Comparison of ENCODE assay signal across 7 mouse cellular contexts in genomic region chr8:125995101-125995986, GRCm38 (mm10). TPM values are rescaled to one million over a fixed set of nuclear protein-coding genes. Genes with fewer than 3 reads are reported as not detected.
A peak's percentile ranks its signal among the peaks of the same experiment; 100 is the strongest.
DNase-seq lines count a peak whose midpoint lies in the region; ATAC-seq lines count a peak whose summit lies in the region.

Gene Kcnk1, plus strand, starts transcription at chr8:125995170.

- peak within 1 kb of the TSS; percentile 61 for H3K9ac ChIP-seq in kidney, embryonic 14.5 days (ENCODE audit: low read depth, low read length)
- peak within 1 kb of the TSS; percentile 79 for H3K9ac ChIP-seq in limb, embryonic 13.5 days
- peak within 1 kb of the TSS; percentile 81 for H3K9ac ChIP-seq in midbrain, embryonic 16.5 days (ENCODE audit: low read depth, low read length)

- under 1% methylated on average over 67 of the region's 73 CpGs for WGBS in kidney, embryonic 14.5 days
- under 1% methylated on average over 73 of the region's 73 CpGs for WGBS in limb, embryonic 13.5 days
- WGBS in midbrain, embryonic 16.5 days: under 1% methylated on average over 72 of the region's 73 CpGs

- H3K27ac ChIP-seq in kidney, embryonic 14.5 days (ENCODE audit: low read depth, low read length): peak within 1 kb of the TSS; percentile 81
- peak within 1 kb of the TSS; percentile 76 for H3K27ac ChIP-seq in limb, embryonic 13.5 days
- H3K27ac ChIP-seq in midbrain, embryonic 16.5 days (ENCODE audit: low read length): peak within 1 kb of the TSS; percentile 86

- peak; percentile 87 for ATAC-seq in kidney, embryonic 14.5 days (ENCODE audit: low FRiP score, low TSS enrichment)
- ATAC-seq in limb, embryonic 13.5 days (ENCODE audit: low FRiP score, low read depth): peak; percentile 67
- peak; percentile 83 for ATAC-seq in midbrain, embryonic 16.5 days

- peaks cover 6% of the 10 kb centered on the region for H3K4me1 ChIP-seq in kidney, embryonic 14.5 days (ENCODE audit: control insufficient read depth, insufficient read depth, low read length)
- H3K4me1 ChIP-seq in limb, embryonic 13.5 days: peaks cover 53% of the 10 kb centered on the region
- H3K4me1 ChIP-seq in midbrain, embryonic 16.5 days (ENCODE audit: control insufficient read depth, insufficient read depth, low read length): peaks cover 21% of the 10 kb centered on the region

- peaks cover 30% of the 10 kb centered on the region for H3K27me3 ChIP-seq in kidney, embryonic 14.5 days (ENCODE audit: control insufficient read depth, insufficient read depth, low read length)
- peaks cover 53% of the 10 kb centered on the region for H3K27me3 ChIP-seq in limb, embryonic 13.5 days
- H3K27me3 ChIP-seq in midbrain, embryonic 16.5 days (ENCODE audit: control insufficient read depth, insufficient read depth, low read depth, low read length): peaks cover 9% of the 10 kb centered on the region; the same call in 1 of the 2 replicates

- peak within 1 kb of the TSS; percentile 80 for H3K4me2 ChIP-seq in kidney, embryonic 14.5 days (replicated peaks; ENCODE audit: low read depth, low read length)
- peak within 1 kb of the TSS; percentile 89 for H3K4me2 ChIP-seq in limb, embryonic 13.5 days (replicated peaks)
- H3K4me2 ChIP-seq in midbrain, embryonic 16.5 days (ENCODE audit: low read length): peak within 1 kb of the TSS; percentile 79

- DNase-seq in adrenal gland, postnatal 10 days: peak; percentile 40
- DNase-seq in cerebellum, adult 9-11 months: peak; percentile 92
- DNase-seq in frontal cortex, postnatal 10 days (ENCODE audit: low spot score in 2 of 2): peak; percentile 48 to 56
- DNase-seq in urinary bladder, postnatal 10 days (ENCODE audit: low spot score): peak; percentile 35

- H3K36me3 ChIP-seq in kidney, embryonic 14.5 days (ENCODE audit: control insufficient read depth, insufficient read depth, low read length): no peaks in the 10 kb centered on the region
- no peaks in the 10 kb centered on the region for H3K36me3 ChIP-seq in limb, embryonic 13.5 days
- H3K36me3 ChIP-seq in midbrain, embryonic 16.5 days (ENCODE audit: control insufficient read depth, insufficient read depth, low read length): no peaks in the 10 kb centered on the region

- peak within 1 kb of the TSS; percentile 61 for H3K4me3 ChIP-seq in kidney, embryonic 14.5 days (ENCODE audit: low read length)
- H3K4me3 ChIP-seq in limb, embryonic 13.5 days: peak within 1 kb of the TSS; percentile 68
- peak within 1 kb of the TSS; percentile 73 for H3K4me3 ChIP-seq in midbrain, embryonic 16.5 days (ENCODE audit: low read depth, low read length)

- H3K9me3 ChIP-seq in kidney, embryonic 14.5 days (ENCODE audit: control insufficient read depth, low read length): no peaks in the 10 kb centered on the region
- H3K9me3 ChIP-seq in limb, embryonic 13.5 days: no peaks in the 10 kb centered on the region
- H3K9me3 ChIP-seq in midbrain, embryonic 16.5 days (replicated peaks; ENCODE audit: control insufficient read depth, low read length, poor library complexity, severe bottlenecking): no peaks in the 10 kb centered on the region

RNA-seq across cellular contexts. Expression of gene Kcnk1, which starts in this region (rescaled TPM):
- total RNA-seq in adrenal gland, postnatal 10 days (2021): 1 to 10 TPM in 1 of 2 experiments, under 1 TPM in 1; 1.00 to 1.1 TPM
- polyA plus RNA-seq in kidney, embryonic 14.5 days (2014; fragmentation: Nextera tagmentation; extraction: Ambion mirVana): 34.7 and 45.3 TPM in 2 replicates
- polyA plus RNA-seq in limb, embryonic 13.5 days (2015; fragmentation: Nextera tagmentation; extraction: Ambion mirVana): 23.5 and 26.6 TPM in 2 replicates
- 20.7 and 21.4 TPM in 2 replicates for polyA plus RNA-seq in midbrain, embryonic 16.5 days (2015; fragmentation: Nextera tagmentation; extraction: Ambion mirVana)

Comparison
In these comparisons a context has a peak if more than half of its experiments do, and no peak if none do; other contexts are left out.
1. Peak in every context shown above with its lines: DNase-seq, ATAC-seq, H3K4me3 ChIP-seq and H3K27ac ChIP-seq.
2. DNase-seq: peak in every context shown above with its lines; median percentile 92 in cerebellum, adult 9-11 months; 52 in frontal cortex, postnatal 10 days; 40 in adrenal gland, postnatal 10 days; 35 in urinary bladder, postnatal 10 days.